Mouse (Mus musculus): ENCODE data around the gene Hfm1. TPM values are rescaled to one million over a fixed set of nuclear protein-coding genes. Genes with fewer than 3 reads are reported as not detected.

The Hfm1 gene
- polyA plus RNA-seq (2015; fragmentation: Nextera tagmentation; extraction: Ambion mirVana) = 0.30 and 0.59 TPM in 2 replicates

DNA sequence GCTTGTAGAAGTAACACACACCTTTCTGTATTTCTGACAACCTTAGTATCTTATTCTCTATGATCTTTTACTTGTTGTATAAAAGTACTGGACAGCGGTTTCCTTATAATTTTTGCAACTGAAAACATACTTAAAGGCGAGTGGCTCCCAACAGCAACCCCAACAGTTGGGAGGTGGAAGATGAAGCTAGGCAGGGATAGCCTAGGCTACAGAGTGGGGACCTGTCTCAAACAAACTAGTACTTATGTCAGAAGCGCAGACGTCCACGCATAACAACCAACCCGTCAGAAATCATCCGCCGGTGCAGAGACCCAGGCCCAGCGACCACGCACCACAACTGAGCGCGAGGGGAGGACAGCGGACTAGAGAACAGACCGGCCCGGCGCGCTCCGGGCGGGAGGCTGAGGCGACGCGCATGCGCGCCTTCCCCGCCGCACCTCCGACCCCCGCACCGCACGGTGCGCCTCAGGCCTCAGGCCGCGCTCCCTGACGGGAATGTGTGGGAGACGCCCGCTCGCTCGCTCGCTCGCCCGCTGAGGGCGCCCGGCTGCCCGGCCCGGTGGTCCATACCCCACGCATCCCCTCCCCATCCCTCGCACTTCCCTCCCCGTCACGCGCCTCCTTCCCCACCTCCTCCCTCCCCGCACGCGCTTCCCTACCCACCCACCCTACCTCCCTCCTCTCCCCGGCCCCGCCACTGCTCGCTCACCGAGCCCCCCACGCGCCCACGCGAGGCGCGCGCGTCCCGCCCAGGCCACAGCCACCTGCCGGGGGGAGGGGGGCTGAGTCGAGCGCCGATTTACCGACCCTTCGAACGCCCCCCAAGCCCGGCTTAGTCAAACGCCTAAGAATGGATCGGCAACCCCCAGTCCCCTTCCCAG is at the start of gene Hfm1:
Gene Hfm1 (minus strand): TSS at position 834 of the 881 bp plus-strand sequence.
- no peak within 1 kb of the TSS for H3K27ac ChIP-seq (ENCODE audit: low read length)
- peak; percentile 94 for ATAC-seq (ENCODE audit: low read depth)
- WGBS = under 1% methylated on average over 36 of the region's 76 CpGs

DNA sequence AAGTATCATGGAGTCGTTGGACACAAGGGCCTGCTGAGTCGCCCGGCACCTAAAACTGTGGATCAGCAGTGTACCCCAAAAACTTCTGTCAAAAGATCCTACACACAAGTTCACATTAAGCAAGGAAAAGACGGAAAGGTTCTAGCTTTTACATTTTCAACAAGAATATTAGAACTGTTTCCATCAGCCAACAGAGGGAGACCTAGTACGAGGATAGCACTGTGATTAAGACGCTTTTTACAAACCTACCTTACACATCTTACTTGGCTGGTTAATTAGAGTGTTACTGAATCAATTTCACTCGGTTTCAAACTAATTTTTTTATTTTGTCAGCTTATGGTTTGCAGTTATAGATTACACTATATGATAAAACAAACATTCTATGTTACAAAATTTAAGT is 47.8 kb upstream of the Hfm1 start:
- no peak overlapping the region for H3K27ac ChIP-seq (ENCODE audit: low read length)
- H3K4me3 ChIP-seq (ENCODE audit: low read length) = no peak overlapping the region
- H3K9ac ChIP-seq (ENCODE audit: low read length) = no peak overlapping the region
- 81% methylated on average over 7 of the region's 7 CpGs for WGBS
- ATAC-seq (ENCODE audit: low read depth) = no peak
- H3K27me3 ChIP-seq (ENCODE audit: control insufficient read depth, insufficient read depth, low read depth, low read length) = no peaks in the 10 kb centered on the region
- no peaks in the 10 kb centered on the region for H3K9me3 ChIP-seq (ENCODE audit: control insufficient read depth, low read length)
- no peaks in the 10 kb centered on the region for H3K4me1 ChIP-seq (replicated peaks; ENCODE audit: control insufficient read depth, insufficient read depth, low read length)
- H3K4me2 ChIP-seq (ENCODE audit: low read depth, low read length) = no peak overlapping the region
- peaks cover 34% of the 10 kb centered on the region for H3K36me3 ChIP-seq (ENCODE audit: control insufficient read depth, insufficient read depth, low read length)

More for the DNA sequence above, at the start of gene Hfm1:
- Histone ChIP-seq H3K4me3 (ENCODE audit: low read length) (peak within 1 kb of the TSS; percentile 62), H3K4me2 (ENCODE audit: low read depth, low read length) (peak within 1 kb of the TSS; percentile 97), H3K27me3 (ENCODE audit: control insufficient read depth, insufficient read depth, low read depth, low read length) (no peaks in the 10 kb centered on the region), H3K9me3 (ENCODE audit: control insufficient read depth, low read length) (no peaks in the 10 kb centered on the region), H3K9ac (ENCODE audit: low read length) (peak within 1 kb of the TSS; percentile 70), H3K36me3 (ENCODE audit: control insufficient read depth, insufficient read depth, low read length) (no peaks in the 10 kb centered on the region), H3K4me1 (replicated peaks; ENCODE audit: control insufficient read depth, insufficient read depth, low read length) (0 out of 2 replicates have a peak, but pooled peaks cover 2% of the 10 kb centered on the region)

DNA sequence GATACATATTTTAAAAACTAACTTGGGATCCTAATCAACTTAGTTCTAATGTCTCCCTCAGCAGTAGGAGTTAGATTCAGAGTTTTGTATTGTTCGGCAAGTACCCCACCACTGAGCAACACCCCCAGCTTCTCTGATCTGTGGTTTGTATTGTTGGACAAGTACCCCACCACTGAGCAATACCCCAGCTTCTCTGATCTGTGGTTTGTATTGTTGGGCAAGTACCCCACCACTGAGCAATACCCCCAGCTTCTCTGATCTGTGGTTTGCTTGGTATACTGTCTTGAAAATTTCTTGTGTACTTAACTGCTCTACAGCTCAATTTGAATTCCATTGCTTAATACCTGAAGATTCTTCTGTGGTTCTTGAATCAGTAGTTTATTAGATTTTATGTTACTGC is 41.5 kb upstream of the Hfm1 start:
- no peak for ATAC-seq (ENCODE audit: low read depth)
- no peak overlapping the region for H3K27ac ChIP-seq (ENCODE audit: low read length)
- H3K9me3 ChIP-seq (ENCODE audit: control insufficient read depth, low read length) = no peaks in the 10 kb centered on the region
- 88% methylated on average over 1 of the region's 1 CpGs for WGBS
- no peak overlapping the region for H3K9ac ChIP-seq (ENCODE audit: low read length)
- H3K4me2 ChIP-seq (ENCODE audit: low read depth, low read length) = no peak overlapping the region
- peaks cover 9% of the 10 kb centered on the region; the same call in 1 of the 2 replicates for H3K4me1 ChIP-seq (replicated peaks; ENCODE audit: control insufficient read depth, insufficient read depth, low read length)
- H3K27me3 ChIP-seq (ENCODE audit: control insufficient read depth, insufficient read depth, low read depth, low read length) = no peaks in the 10 kb centered on the region
- H3K4me3 ChIP-seq (ENCODE audit: low read length) = no peak overlapping the region
- H3K36me3 ChIP-seq (ENCODE audit: control insufficient read depth, insufficient read depth, low read length) = peaks cover 11% of the 10 kb centered on the region; the same call in 1 of the 2 replicates

DNA sequence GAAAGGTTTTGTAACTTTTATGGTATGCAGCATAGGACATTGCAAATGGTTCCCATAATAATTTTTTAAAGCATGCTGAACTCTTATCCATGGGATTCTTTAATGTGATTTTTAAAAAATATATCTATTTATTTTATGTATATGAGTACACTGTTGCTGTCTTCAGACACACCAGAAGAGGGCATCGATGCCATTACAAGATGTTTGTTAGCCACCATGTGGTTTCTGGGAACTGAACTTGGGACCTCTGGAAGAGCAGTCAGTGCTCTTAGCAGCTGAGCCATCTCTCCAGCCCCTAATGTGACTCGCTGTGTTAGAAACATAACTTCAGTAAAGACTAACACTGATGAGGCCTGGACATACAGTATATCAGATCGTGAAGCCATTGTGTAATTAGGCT is 40.3 kb upstream of the Hfm1 start:
- H3K27ac ChIP-seq (ENCODE audit: low read length) = no peak overlapping the region
- H3K27me3 ChIP-seq (ENCODE audit: control insufficient read depth, insufficient read depth, low read depth, low read length) = no peaks in the 10 kb centered on the region
- H3K4me2 ChIP-seq (ENCODE audit: low read depth, low read length) = no peak overlapping the region
- peaks cover 11% of the 10 kb centered on the region; the same call in 1 of the 2 replicates for H3K36me3 ChIP-seq (ENCODE audit: control insufficient read depth, insufficient read depth, low read length)
- H3K9me3 ChIP-seq (ENCODE audit: control insufficient read depth, low read length) = no peaks in the 10 kb centered on the region
- H3K9ac ChIP-seq (ENCODE audit: low read length) = no peak overlapping the region
- no peak overlapping the region for H3K4me3 ChIP-seq (ENCODE audit: low read length)
- WGBS = 77% methylated on average over 3 of the region's 3 CpGs
- ATAC-seq (ENCODE audit: low read depth) = no peak
- H3K4me1 ChIP-seq (replicated peaks; ENCODE audit: control insufficient read depth, insufficient read depth, low read length) = peaks cover 9% of the 10 kb centered on the region; the same call in 1 of the 2 replicates

DNA sequence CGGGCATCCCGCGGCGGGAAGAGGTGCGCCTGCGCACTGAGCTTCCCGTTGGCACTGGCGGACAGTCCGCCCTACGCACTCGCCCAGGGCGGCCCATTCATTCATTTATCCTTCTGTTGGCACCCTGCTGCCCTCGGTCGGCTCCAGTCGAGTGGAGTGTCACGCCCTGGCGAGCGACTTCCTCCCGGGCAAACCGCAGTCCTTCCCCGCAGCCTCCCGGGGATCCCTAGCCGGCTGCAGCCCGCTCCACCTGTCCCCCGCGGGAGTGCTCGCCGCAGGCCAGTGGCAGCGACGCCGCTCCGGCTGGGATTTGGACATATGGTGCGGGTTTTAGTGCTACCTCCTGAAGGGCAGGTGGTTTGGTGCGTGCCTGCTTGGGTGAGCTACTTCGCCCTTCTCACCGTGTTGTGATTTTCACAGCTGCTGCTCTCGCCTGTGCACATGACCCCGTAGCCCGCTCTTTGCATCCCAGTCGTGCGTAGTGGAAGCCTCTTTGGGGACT is 38.4 kb upstream of the Hfm1 start:
- peak; percentile 86 for ATAC-seq (ENCODE audit: low read depth)
- Histone ChIP-seq H3K9ac (ENCODE audit: low read length) (peak overlapping the region; percentile 79), H3K4me1 (replicated peaks; ENCODE audit: control insufficient read depth, insufficient read depth, low read length) (peaks cover 9% of the 10 kb centered on the region; the same call in 1 of the 2 replicates), H3K27ac (ENCODE audit: low read length) (peak overlapping the region; percentile 83), H3K4me2 (ENCODE audit: low read depth, low read length) (peak overlapping the region; percentile 85), H3K4me3 (ENCODE audit: low read length) (peak overlapping the region; percentile 77), H3K27me3 (ENCODE audit: control insufficient read depth, insufficient read depth, low read depth, low read length) (no peaks in the 10 kb centered on the region), H3K9me3 (ENCODE audit: control insufficient read depth, low read length) (0 out of 2 replicates have a peak, but pooled peaks cover 2% of the 10 kb centered on the region), H3K36me3 (ENCODE audit: control insufficient read depth, insufficient read depth, low read length) (peaks cover 5% of the 10 kb centered on the region; the same call in 1 of the 2 replicates)
- under 1% methylated on average over 39 of the region's 41 CpGs for WGBS

DNA sequence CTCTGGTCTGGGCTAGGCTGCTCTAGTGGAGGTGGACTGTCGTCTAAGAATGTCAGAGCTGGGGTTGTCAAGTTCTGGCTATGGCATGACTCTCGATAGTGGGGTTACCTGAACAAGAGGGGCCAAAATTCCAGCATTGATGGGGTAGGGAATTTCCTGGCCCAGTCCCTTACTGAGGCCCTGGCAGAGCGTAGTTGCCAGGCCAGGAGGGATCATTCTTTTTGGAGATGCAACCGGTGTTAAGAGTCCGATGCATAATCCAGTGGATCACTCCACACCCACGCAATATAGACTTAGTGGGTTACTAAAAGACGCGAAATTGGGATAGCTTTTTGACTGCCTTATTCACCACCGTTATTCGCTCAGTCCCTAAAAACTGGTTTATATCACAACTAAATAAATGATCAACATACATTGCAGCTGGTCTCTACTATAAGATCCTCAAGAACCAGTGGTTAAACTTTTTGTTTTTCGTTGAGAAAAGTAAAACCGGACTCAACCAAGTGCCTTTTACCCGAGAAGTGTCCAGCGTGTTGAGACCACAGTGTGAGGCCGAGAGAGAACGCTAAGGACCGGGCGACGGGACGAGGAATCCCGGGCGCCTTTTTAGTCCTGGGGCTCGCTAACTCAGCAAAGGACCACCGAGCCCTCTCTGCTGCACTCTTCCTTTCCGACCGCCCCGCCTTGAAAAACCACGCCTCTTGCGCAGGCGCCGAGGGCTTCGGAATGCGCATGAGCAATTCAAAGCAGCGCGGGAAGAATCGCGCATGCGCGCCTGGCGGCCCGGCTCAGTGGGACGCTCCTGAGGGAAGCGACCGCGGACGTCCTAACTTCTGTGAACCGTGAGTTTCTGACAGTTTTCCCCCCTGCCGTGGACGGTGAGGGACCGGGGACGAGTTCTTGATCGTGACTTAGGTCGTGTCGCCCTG is 37.7 kb upstream of the Hfm1 start, which contains the start of gene Cdc7:
Gene Cdc7 (plus strand): TSS at position 739 of the 929 bp plus-strand sequence.
- H3K27ac ChIP-seq (ENCODE audit: low read length) = peak within 1 kb of the TSS; percentile 83
- peak within 1 kb of the TSS; percentile 77 for H3K4me3 ChIP-seq (ENCODE audit: low read length)
- peaks cover 9% of the 10 kb centered on the region; the same call in 1 of the 2 replicates for H3K4me1 ChIP-seq (replicated peaks; ENCODE audit: control insufficient read depth, insufficient read depth, low read length)
- no peaks in the 10 kb centered on the region for H3K27me3 ChIP-seq (ENCODE audit: control insufficient read depth, insufficient read depth, low read depth, low read length)
- H3K36me3 ChIP-seq (ENCODE audit: control insufficient read depth, insufficient read depth, low read length) = peaks cover 2% of the 10 kb centered on the region; the same call in 1 of the 2 replicates
- peak; percentile 94 for ATAC-seq (ENCODE audit: low read depth)
- H3K9ac ChIP-seq (ENCODE audit: low read length) = peak within 1 kb of the TSS; percentile 79
- WGBS = 4% methylated on average over 53 of the region's 54 CpGs
- peak within 1 kb of the TSS; percentile 85 for H3K4me2 ChIP-seq (ENCODE audit: low read depth, low read length)
- 0 out of 2 replicates have a peak, but pooled peaks cover 3% of the 10 kb centered on the region for H3K9me3 ChIP-seq (ENCODE audit: control insufficient read depth, low read length)

DNA sequence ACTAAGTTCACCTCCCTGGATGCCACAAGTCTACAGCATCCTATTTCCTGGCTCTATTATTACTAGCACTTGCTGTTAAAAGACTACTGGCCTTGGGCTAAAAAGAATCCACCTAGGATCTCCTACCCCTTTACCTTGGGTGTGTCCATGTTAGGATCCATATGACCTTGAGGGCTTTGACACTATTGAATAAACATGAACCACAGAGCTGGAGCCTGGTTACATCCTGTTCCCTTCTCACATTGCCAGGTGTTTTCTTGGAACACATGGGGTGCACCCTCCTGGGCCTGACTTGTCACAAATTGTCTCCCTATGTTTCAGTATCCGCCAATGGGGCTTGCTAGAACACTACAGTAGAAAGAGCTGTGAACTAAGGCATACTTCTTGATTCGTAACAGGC is 34.3 kb upstream of the Hfm1 start:
- no peak for ATAC-seq (ENCODE audit: low read depth)
- H3K9me3 ChIP-seq (ENCODE audit: control insufficient read depth, low read length) = 0 out of 2 replicates have a peak, but pooled peaks cover 3% of the 10 kb centered on the region
- H3K27me3 ChIP-seq (ENCODE audit: control insufficient read depth, insufficient read depth, low read depth, low read length) = no peaks in the 10 kb centered on the region
- no peak overlapping the region for H3K27ac ChIP-seq (ENCODE audit: low read length)
- H3K9ac ChIP-seq (ENCODE audit: low read length) = no peak overlapping the region
- H3K4me3 ChIP-seq (ENCODE audit: low read length) = no peak overlapping the region
- H3K36me3 ChIP-seq (ENCODE audit: control insufficient read depth, insufficient read depth, low read length) = no peaks in the 10 kb centered on the region
- no peak overlapping the region for H3K4me2 ChIP-seq (ENCODE audit: low read depth, low read length)
- H3K4me1 ChIP-seq (replicated peaks; ENCODE audit: control insufficient read depth, insufficient read depth, low read length) = peaks cover 15% of the 10 kb centered on the region
- WGBS = 64% methylated on average over 2 of the region's 2 CpGs

DNA sequence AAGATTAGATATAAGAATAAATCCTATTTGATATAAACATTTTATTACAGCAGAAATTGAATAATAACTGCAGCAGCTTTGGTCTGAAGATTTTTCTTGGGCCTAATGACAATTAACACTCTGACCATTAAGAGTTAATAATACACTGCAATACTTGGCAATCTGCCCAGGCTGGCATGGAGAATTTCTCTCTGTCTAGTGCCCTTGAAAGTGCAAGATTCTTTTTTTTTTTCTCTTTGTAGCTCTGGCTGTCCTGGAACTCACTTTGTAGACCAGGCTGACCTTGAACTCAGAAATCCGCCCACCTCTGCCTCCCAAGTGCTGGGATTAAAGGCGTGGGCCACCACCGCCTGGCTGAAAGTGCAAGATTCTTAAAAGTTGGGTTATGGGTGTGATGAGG is 32.9 kb upstream of the Hfm1 start:
- Histone ChIP-seq H3K27ac (ENCODE audit: low read length) (no peak overlapping the region), H3K4me2 (ENCODE audit: low read depth, low read length) (no peak overlapping the region), H3K9me3 (ENCODE audit: control insufficient read depth, low read length) (0 out of 2 replicates have a peak, but pooled peaks cover 3% of the 10 kb centered on the region), H3K36me3 (ENCODE audit: control insufficient read depth, insufficient read depth, low read length) (no peaks in the 10 kb centered on the region), H3K4me3 (ENCODE audit: low read length) (no peak overlapping the region), H3K4me1 (replicated peaks; ENCODE audit: control insufficient read depth, insufficient read depth, low read length) (peaks cover 10% of the 10 kb centered on the region), H3K9ac (ENCODE audit: low read length) (no peak overlapping the region), H3K27me3 (ENCODE audit: control insufficient read depth, insufficient read depth, low read depth, low read length) (no peaks in the 10 kb centered on the region)
- ATAC-seq (ENCODE audit: low read depth) = no peak
- 37% methylated on average over 3 of the region's 3 CpGs for WGBS
